Mouse (Mus musculus): Measurements from ENCODE around the gene Sema4f. TPM values are rescaled to one million over a fixed set of nuclear protein-coding genes. Genes with fewer than 3 reads are reported as not detected.

The Sema4f gene
- polyA plus RNA-seq, 1 experiment from 2014 or later = 8.8 TPM

- no peaks in the 10 kb centered on the region for H3K36me3 ChIP-seq (ENCODE audit: insufficient read depth, low read length)
- DNase-seq (ENCODE audit: low spot score) (no peak), ATAC-seq (no peak)
- H3K27ac ChIP-seq (ENCODE audit: low read length) = no peak overlapping the region
- peak; percentile 64 for TF ChIP-seq CTCF (IDR thresholded peaks at IDR 0.05)
- no peak for TF ChIP-seq EP300 (IDR thresholded peaks at IDR 0.05)
- no peak overlapping the region for H3K4me2 ChIP-seq (replicated peaks; ENCODE audit: low read depth, low read length)
- H3K4me1 ChIP-seq (ENCODE audit: insufficient read depth, low read depth, low read length) = no peaks in the 10 kb centered on the region
- H3K27me3 ChIP-seq (replicated peaks; ENCODE audit: insufficient read depth, low read length) = no peaks in the 10 kb centered on the region
- H3K9ac ChIP-seq (replicated peaks; ENCODE audit: low read depth) = no peak overlapping the region
- WGBS = 68% methylated on average over 2 of the region's 2 CpGs
- no peaks in the 10 kb centered on the region for H3K9me3 ChIP-seq (ENCODE audit: low read length)
- no peak overlapping the region for H3K4me3 ChIP-seq (ENCODE audit: low read depth, low read length)
These were observed 47.0 kb downstream of the Sema4f start for GRCm38 (mm10) chr6:82892540-82892939.

- no peak overlapping the region for H3K9ac ChIP-seq (replicated peaks; ENCODE audit: low read depth)
- H3K27ac ChIP-seq (ENCODE audit: low read length) = no peak overlapping the region
- peak; percentile 91 for ATAC-seq
- no peak overlapping the region for H3K4me3 ChIP-seq (ENCODE audit: low read depth, low read length)
- H3K27me3 ChIP-seq (replicated peaks; ENCODE audit: insufficient read depth, low read length) = no peaks in the 10 kb centered on the region
- H3K4me1 ChIP-seq (ENCODE audit: insufficient read depth, low read depth, low read length) = no peaks in the 10 kb centered on the region
- no peak overlapping the region for H3K4me2 ChIP-seq (replicated peaks; ENCODE audit: low read depth, low read length)
- DNase-seq (ENCODE audit: low spot score) = peak; percentile 88
- 30% methylated on average over 6 of the region's 6 CpGs for WGBS
- no peaks in the 10 kb centered on the region for H3K36me3 ChIP-seq (ENCODE audit: insufficient read depth, low read length)
- TF ChIP-seq CTCF (IDR thresholded peaks at IDR 0.05) (no peak), EP300 (IDR thresholded peaks at IDR 0.05) (peak; percentile 54)
- no peaks in the 10 kb centered on the region for H3K9me3 ChIP-seq (ENCODE audit: low read length)
These were observed 48.1 kb downstream of the Sema4f start for GRCm38 (mm10) chr6:82891488-82891887.

GRCm38 (mm10) chr6:82886330-82886729 is 53.2 kb downstream of the Sema4f start:
- Histone ChIP-seq H3K36me3 (ENCODE audit: insufficient read depth, low read length) (no peaks in the 10 kb centered on the region), H3K4me2 (replicated peaks; ENCODE audit: low read depth, low read length) (no peak overlapping the region), H3K9ac (replicated peaks; ENCODE audit: low read depth) (no peak overlapping the region), H3K4me3 (ENCODE audit: low read depth, low read length) (no peak overlapping the region), H3K27me3 (replicated peaks; ENCODE audit: insufficient read depth, low read length) (no peaks in the 10 kb centered on the region), H3K9me3 (ENCODE audit: low read length) (no peaks in the 10 kb centered on the region), H3K4me1 (ENCODE audit: insufficient read depth, low read depth, low read length) (no peaks in the 10 kb centered on the region), H3K27ac (ENCODE audit: low read length) (no peak overlapping the region)
- ATAC-seq (no peak), DNase-seq (ENCODE audit: low spot score) (no peak)
- 75% methylated on average over 4 of the region's 4 CpGs for WGBS
- TF ChIP-seq EP300 (IDR thresholded peaks at IDR 0.05) = no peak
- no peak for TF ChIP-seq CTCF (IDR thresholded peaks at IDR 0.05)

- Histone ChIP-seq H3K4me1 (ENCODE audit: insufficient read depth, low read depth, low read length) (no peaks in the 10 kb centered on the region), H3K4me3 (ENCODE audit: low read depth, low read length) (no peak overlapping the region), H3K27me3 (replicated peaks; ENCODE audit: insufficient read depth, low read length) (no peaks in the 10 kb centered on the region), H3K27ac (ENCODE audit: low read length) (no peak overlapping the region), H3K4me2 (replicated peaks; ENCODE audit: low read depth, low read length) (no peak overlapping the region), H3K9ac (replicated peaks; ENCODE audit: low read depth) (no peak overlapping the region), H3K9me3 (ENCODE audit: low read length) (no peaks in the 10 kb centered on the region), H3K36me3 (ENCODE audit: insufficient read depth, low read length) (no peaks in the 10 kb centered on the region)
- no peak for TF ChIP-seq CTCF (IDR thresholded peaks at IDR 0.05)
- TF ChIP-seq EP300 (IDR thresholded peaks at IDR 0.05) = no peak
- no peak for ATAC-seq
- WGBS = 88% methylated on average over 4 of the region's 4 CpGs
- DNase-seq (ENCODE audit: low spot score) = no peak
These were observed 53.7 kb downstream of the Sema4f start for GRCm38 (mm10) chr6:82885909-82886308.

GRCm38 (mm10) chr6:82885441-82885840 is 54.1 kb downstream of the Sema4f start:
- Histone ChIP-seq H3K4me3 (ENCODE audit: low read depth, low read length) (no peak overlapping the region), H3K27me3 (replicated peaks; ENCODE audit: insufficient read depth, low read length) (no peaks in the 10 kb centered on the region), H3K4me2 (replicated peaks; ENCODE audit: low read depth, low read length) (no peak overlapping the region), H3K36me3 (ENCODE audit: insufficient read depth, low read length) (no peaks in the 10 kb centered on the region), H3K4me1 (ENCODE audit: insufficient read depth, low read depth, low read length) (no peaks in the 10 kb centered on the region), H3K9ac (replicated peaks; ENCODE audit: low read depth) (no peak overlapping the region), H3K9me3 (ENCODE audit: low read length) (no peaks in the 10 kb centered on the region), H3K27ac (ENCODE audit: low read length) (no peak overlapping the region)
- ATAC-seq (no peak), DNase-seq (ENCODE audit: low spot score) (no peak)
- no peak for TF ChIP-seq EP300 (IDR thresholded peaks at IDR 0.05)
- no peak for TF ChIP-seq CTCF (IDR thresholded peaks at IDR 0.05)
- WGBS = 81% methylated on average over 2 of the region's 2 CpGs

- no peaks in the 10 kb centered on the region for H3K36me3 ChIP-seq (ENCODE audit: insufficient read depth, low read length)
- DNase-seq (ENCODE audit: low spot score) = no peak
- no peak overlapping the region for H3K27ac ChIP-seq (ENCODE audit: low read length)
- 39% methylated on average over 3 of the region's 3 CpGs for WGBS
- H3K4me3 ChIP-seq (ENCODE audit: low read depth, low read length) = no peak overlapping the region
- TF ChIP-seq EP300 (IDR thresholded peaks at IDR 0.05) = no peak
- TF ChIP-seq CTCF (IDR thresholded peaks at IDR 0.05) = no peak
- H3K4me2 ChIP-seq (replicated peaks; ENCODE audit: low read depth, low read length) = no peak overlapping the region
- H3K4me1 ChIP-seq (ENCODE audit: insufficient read depth, low read depth, low read length) = no peaks in the 10 kb centered on the region
- no peak for ATAC-seq
- H3K9me3 ChIP-seq (ENCODE audit: low read length) = no peaks in the 10 kb centered on the region
- H3K27me3 ChIP-seq (replicated peaks; ENCODE audit: insufficient read depth, low read length) = no peaks in the 10 kb centered on the region
- no peak overlapping the region for H3K9ac ChIP-seq (replicated peaks; ENCODE audit: low read depth)
These were observed 55.0 kb downstream of the Sema4f start for GRCm38 (mm10) chr6:82884570-82884969.

GRCm38 (mm10) chr6:82881485-82882096 is 58.0 kb downstream of the Sema4f start:
- peak; percentile 71 for ATAC-seq

More at GRCm38 (mm10) chr6:82881485-82882096, 58.0 kb downstream of the Sema4f start:
- no peaks in the 10 kb centered on the region for H3K36me3 ChIP-seq (ENCODE audit: insufficient read depth, low read length)
- H3K4me1 ChIP-seq (ENCODE audit: insufficient read depth, low read depth, low read length) = no peaks in the 10 kb centered on the region
- H3K4me2 ChIP-seq (replicated peaks; ENCODE audit: low read depth, low read length) = no peak overlapping the region
- no peaks in the 10 kb centered on the region for H3K27me3 ChIP-seq (replicated peaks; ENCODE audit: insufficient read depth, low read length)
- H3K9me3 ChIP-seq (ENCODE audit: low read length) = no peaks in the 10 kb centered on the region
- 35% methylated on average over 21 of the region's 21 CpGs for WGBS
- no peak overlapping the region for H3K27ac ChIP-seq (ENCODE audit: low read length)
- no peak overlapping the region for H3K4me3 ChIP-seq (ENCODE audit: low read depth, low read length)
- peak; percentile 71 for DNase-seq (ENCODE audit: low spot score)
- no peak overlapping the region for H3K9ac ChIP-seq (replicated peaks; ENCODE audit: low read depth)
- TF ChIP-seq CTCF (IDR thresholded peaks at IDR 0.05) (peak; percentile 74), EP300 (IDR thresholded peaks at IDR 0.05) (no peak)

Data from lung, postnatal 0 days (tissue).